Mouse (Mus musculus) stomach, postnatal 0 days (tissue): ENCODE results near the gene Slc6a6.

Experiments used
- CTCF ChIP-seq: IDR thresholded peaks from 2 replicates; pipeline ENCODE4 v1.5.1; 2016; ENCODE audit warnings: antibody characterized with exemption, low read depth, mild to moderate bottlenecking, moderate library complexity
- EP300 ChIP-seq: optimal IDR thresholded peaks from 2 replicates; pipeline ENCODE3; 2016; ENCODE audit warnings: antibody characterized with exemption

DNA sequence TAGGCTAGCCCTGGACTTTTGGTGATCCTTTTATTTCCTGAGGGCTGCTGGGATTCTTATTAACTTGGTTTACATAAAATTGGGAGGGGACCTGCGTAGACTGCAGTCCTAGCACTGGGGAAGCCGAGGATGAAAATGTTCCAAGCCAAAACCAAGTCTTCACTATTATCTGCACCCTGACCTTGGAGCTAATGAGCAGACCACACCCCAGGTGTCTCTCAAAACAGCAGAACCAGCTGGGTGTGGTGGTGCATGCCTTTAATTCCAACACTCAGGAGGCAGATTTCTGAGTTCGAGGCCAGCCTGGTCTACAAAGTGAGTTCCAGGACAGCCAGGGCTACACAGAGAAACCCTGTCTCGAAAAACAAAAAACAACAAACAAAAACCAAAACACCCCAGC is 16.7 kb upstream of the Slc6a6 start:
- no peak for TF ChIP-seq EP300
- TF ChIP-seq CTCF = no peak
